Mouse (Mus musculus) embryonic fibroblast, embryonic 13.5 days (primary cell): ENCODE data around the gene Tmem82. TPM values are rescaled to one million over a fixed set of nuclear protein-coding genes. Genes with fewer than 3 reads are reported as not detected.
A peak's percentile ranks its signal among the peaks of the same experiment; 100 is the strongest.

Source experiments
- H3K27ac ChIP-seq: 2 replicates; pipeline ENCODE4 v1.5.1; 2012; ENCODE audit warnings: low read length, control low read depth, inconsistent platforms; ENCODE audit not compliant: insufficient read depth
- H3K4me1 ChIP-seq: 2 replicates; pipeline ENCODE4 v1.6.1; 2011; ENCODE audit warnings: low read length; ENCODE audit not compliant: control insufficient read depth, insufficient read depth
- H3K4me3 ChIP-seq: 2 replicates; pipeline ENCODE4 v1.5.1; 2011; ENCODE audit warnings: mild to moderate bottlenecking, control low read depth, low read length; ENCODE audit not compliant: insufficient read depth
- CTCF ChIP-seq: IDR thresholded peaks from 2 replicates; pipeline ENCODE4 v1.5.1; 2011; ENCODE audit warnings: mild to moderate bottlenecking, control low read depth, low read length, moderate library complexity, borderline replicate concordance; ENCODE audit not compliant: insufficient read depth
- POLR2A ChIP-seq: IDR thresholded peaks from 2 replicates; pipeline ENCODE4 v1.6.1; 2011; ENCODE audit warnings: low read depth, mild to moderate bottlenecking, control low read depth, low read length, moderate library complexity
- polyA plus RNA-seq: library from polyadenylated mRNA; stranded (reverse); fragments of >200 nt; gene quantifications from 2 replicates; pipeline ENCODE4 v1.2.4, GENCODE M21; 2011; ENCODE audit warnings: low read depth; ENCODE audit not compliant: missing spikeins, insufficient read length

Gene Tmem82
- polyA plus RNA-seq, 1 experiment = not detected

GRCm38 (mm10) chr4:141578833-141579232 lies 39.6 kb downstream of the Tmem82 start:
- Histone ChIP-seq H3K4me1 (peaks cover 6% of the 10 kb centered on the region), H3K27ac (no peak overlapping the region), H3K4me3 (no peak overlapping the region)
- no peak for TF ChIP-seq CTCF
- no peak for TF ChIP-seq POLR2A

GRCm38 (mm10) chr4:141576877-141577276 lies 41.6 kb downstream of the Tmem82 start:
- Histone ChIP-seq H3K27ac (no peak overlapping the region), H3K4me3 (no peak overlapping the region), H3K4me1 (peaks cover 17% of the 10 kb centered on the region)
- no peak for TF ChIP-seq POLR2A
- TF ChIP-seq CTCF = peak; percentile 24; the same call in 1 of the 2 replicates

GRCm38 (mm10) chr4:141576404-141576803 lies 42.0 kb downstream of the Tmem82 start:
- Histone ChIP-seq H3K27ac (no peak overlapping the region), H3K4me1 (peaks cover 17% of the 10 kb centered on the region), H3K4me3 (no peak overlapping the region)
- TF ChIP-seq POLR2A (no peak), CTCF (no peak)

GRCm38 (mm10) chr4:141574789-141575702 lies 43.4 kb downstream of the Tmem82 start:
- Histone ChIP-seq H3K4me3 (no peak overlapping the region), H3K4me1 (peaks cover 17% of the 10 kb centered on the region), H3K27ac (no peak overlapping the region; the same call in 1 of the 2 replicates)
- peak; percentile 94 for TF ChIP-seq CTCF
- TF ChIP-seq POLR2A = no peak

GRCm38 (mm10) chr4:141573359-141573966 lies 45.0 kb downstream of the Tmem82 start:
- H3K4me1 ChIP-seq = peaks cover 17% of the 10 kb centered on the region
- no peak overlapping the region for H3K4me3 ChIP-seq
- H3K27ac ChIP-seq = peak overlapping the region; percentile 35
- TF ChIP-seq POLR2A = no peak; the same call in 1 of the 2 replicates
- no peak for TF ChIP-seq CTCF

GRCm38 (mm10) chr4:141572668-141573358 lies 45.6 kb downstream of the Tmem82 start:
- Histone ChIP-seq H3K4me3 (no peak overlapping the region), H3K27ac (peak overlapping the region; percentile 32), H3K4me1 (peaks cover 17% of the 10 kb centered on the region)
- TF ChIP-seq POLR2A = no peak
- TF ChIP-seq CTCF = no peak

- no peak for TF ChIP-seq POLR2A
- TF ChIP-seq CTCF = no peak
- no peak overlapping the region for H3K27ac ChIP-seq
- H3K4me1 ChIP-seq = peaks cover 17% of the 10 kb centered on the region
- H3K4me3 ChIP-seq = no peak overlapping the region
Observed at GRCm38 (mm10) chr4:141571934-141572333, 46.5 kb downstream of the Tmem82 start.

GRCm38 (mm10) chr4:141571337-141571739 lies 47.1 kb downstream of the Tmem82 start:
- TF ChIP-seq POLR2A = no peak
- Histone ChIP-seq H3K27ac (no peak overlapping the region), H3K4me3 (no peak overlapping the region), H3K4me1 (peaks cover 17% of the 10 kb centered on the region)

GRCm38 (mm10) chr4:141570821-141571220 lies 47.6 kb downstream of the Tmem82 start:
- Histone ChIP-seq H3K4me3 (no peak overlapping the region), H3K27ac (no peak overlapping the region), H3K4me1 (peaks cover 17% of the 10 kb centered on the region)
- TF ChIP-seq CTCF (no peak), POLR2A (no peak)

- TF ChIP-seq CTCF (no peak), POLR2A (no peak)
- H3K4me3 ChIP-seq = no peak overlapping the region
- H3K4me1 ChIP-seq = peaks cover 14% of the 10 kb centered on the region
- H3K27ac ChIP-seq = no peak overlapping the region
Observed at GRCm38 (mm10) chr4:141570004-141570403, 48.4 kb downstream of the Tmem82 start.
